14 mouse cellular contexts compared by ENCODE assay signal in genomic region chr8:65007616-65008015, GRCm38 (mm10). TPM values are rescaled to one million over a fixed set of nuclear protein-coding genes. Genes with fewer than 3 reads are reported as not detected.
DNase-seq lines count a peak whose midpoint lies in the region; ATAC-seq and TF ChIP-seq lines count a peak whose summit lies in the region.
"Not testable (repeated sequence)": the region's sequence is repeated elsewhere in the genome, so short reads cannot be mapped to it uniquely, and the experiment has no call there.
"Had no signal": no experiment of that assay in that cellular context is flagged by ENCODE, and none has a peak within 500 bp of the region (broad histone marks: within the 10 kb centered on the region; RNA-seq: fewer than 3 reads in every experiment).

No protein-coding gene starts in this region.

- H3K4me1 ChIP-seq in kidney, adult 2 months (ENCODE audit: control insufficient read depth, insufficient read depth, low read length); midbrain, embryonic 11.5 days (ENCODE audit: control insufficient read depth, insufficient read depth, low read length): not testable (repeated sequence)

- not testable (repeated sequence) for ATAC-seq in midbrain, embryonic 11.5 days (ENCODE audit: low FRiP score)

- H3K27me3 ChIP-seq in kidney, adult 2 months (replicated peaks; ENCODE audit: control insufficient read depth, insufficient read depth, low read length); midbrain, embryonic 11.5 days (ENCODE audit: control insufficient read depth, insufficient read depth, low read length): not testable (repeated sequence)

- not testable (repeated sequence) for H3K4me3 ChIP-seq in kidney, adult 2 months (ENCODE audit: insufficient read depth, low read depth, low read length); midbrain, embryonic 11.5 days (ENCODE audit: low read depth, low read length)

- H3K36me3 ChIP-seq in kidney, adult 2 months (ENCODE audit: control insufficient read depth, insufficient read depth, low read length); midbrain, embryonic 11.5 days (ENCODE audit: control insufficient read depth, insufficient read depth, low read length): not testable (repeated sequence)

- H3K9me3 ChIP-seq in midbrain, embryonic 11.5 days (ENCODE audit: control insufficient read depth, low read length) = not testable (repeated sequence)

- not testable (repeated sequence) for H3K9ac ChIP-seq in midbrain, embryonic 11.5 days (ENCODE audit: low read length)

- not testable (repeated sequence) for H3K4me2 ChIP-seq in midbrain, embryonic 11.5 days

- not testable (repeated sequence) for H3K27ac ChIP-seq in kidney, adult 2 months (ENCODE audit: insufficient read depth, low read depth, low read length); midbrain, embryonic 11.5 days (ENCODE audit: low read depth, low read length)

- not testable (repeated sequence) for TF ChIP-seq CTCF in kidney, adult 2 months (conservative IDR thresholded peaks at IDR 0.05; ENCODE audit: insufficient read depth, insufficient read length, low read depth, low read length)

- TF ChIP-seq POLR2A in kidney, adult 2 months (IDR thresholded peaks at IDR 0.05; ENCODE audit: low read depth, low read length) = not testable (repeated sequence)

- 52% methylated on average over 6 of the region's 6 CpGs for WGBS in kidney, adult 2 months
- WGBS in midbrain, embryonic 11.5 days = 84% methylated on average over 6 of the region's 6 CpGs

- peak; percentile 41 for DNase-seq in kidney, adult 11 months
- DNase-seq in kidney, adult 18-20 months = peak; percentile 16
- DNase-seq in kidney, adult 2 months = peak; percentile 71
- DNase-seq in kidney, adult 8-10 months = peak; percentile 30 to 40
- peak; percentile 71 for DNase-seq in kidney, adult 9 months
- peak; percentile 11 to 29 for DNase-seq in kidney, postnatal 36 days
- peak; percentile 26 for DNase-seq in midbrain, embryonic 11.5 days (ENCODE audit: low spot score, missing footprints)
- peak; percentile 27 for DNase-seq in yolk sac, embryonic 10.5 days (ENCODE audit: low spot score)

RNA-seq across cellular contexts. Expression of gene Trim61, which starts 10.7 kb away (rescaled TPM):
- 0.37 and 0.69 TPM in 2 replicates for polyA plus RNA-seq in kidney, adult 2 months (2012; rRNA removed)
- not detected in 2 replicates for polyA plus RNA-seq in midbrain, embryonic 11.5 days (2014; fragmentation: Nextera tagmentation; extraction: Ambion mirVana)
- polyA plus RNA-seq: activated CD4-positive, CD25-positive, alpha-beta regulatory T cell, adult 4 months; adrenal gland, adult 2 months; brain, embryonic 14.5 days; C2C12; CD4-positive, CD25-positive, alpha-beta regulatory T cell, adult 4 months; G1E had no signal

RNA-seq across cellular contexts. Expression of gene Trim60, which starts 10.8 kb away (rescaled TPM):
- 0.27 and 0.41 TPM in 2 replicates for polyA plus RNA-seq in kidney, adult 2 months (2012; rRNA removed)
- not detected in 2 replicates for polyA plus RNA-seq in midbrain, embryonic 11.5 days (2014; fragmentation: Nextera tagmentation; extraction: Ambion mirVana)
- polyA plus RNA-seq: activated CD4-positive, CD25-positive, alpha-beta regulatory T cell, adult 4 months; adrenal gland, adult 2 months; brain, embryonic 14.5 days; C2C12; CD4-positive, CD25-positive, alpha-beta regulatory T cell, adult 4 months; G1E had no signal

RNA-seq across cellular contexts. Expression of gene Trim75, which starts 20.0 kb away (rescaled TPM):
- 0.03 and 0.10 TPM in 2 replicates for polyA plus RNA-seq in kidney, adult 2 months (2012; rRNA removed)
- not detected in 2 replicates for polyA plus RNA-seq in midbrain, embryonic 11.5 days (2014; fragmentation: Nextera tagmentation; extraction: Ambion mirVana)
- polyA plus RNA-seq: adrenal gland, adult 2 months; brain, embryonic 14.5 days; CD4-positive, CD25-positive, alpha-beta regulatory T cell, adult 4 months; G1E had no signal

RNA-seq across cellular contexts. Expression of gene Apela, which starts 29.5 kb away (rescaled TPM):
- 79.9 and 119 TPM in 2 replicates for polyA plus RNA-seq in kidney, adult 2 months (2012; rRNA removed)
- polyA plus RNA-seq in midbrain, embryonic 11.5 days (2014; fragmentation: Nextera tagmentation; extraction: Ambion mirVana) = 1.3 and 2.3 TPM in 2 replicates
- polyA plus RNA-seq: activated CD4-positive, CD25-positive, alpha-beta regulatory T cell, adult 4 months; adrenal gland, adult 2 months; C2C12; CD4-positive, CD25-positive, alpha-beta regulatory T cell, adult 4 months; G1E had no signal

Comparison
In these comparisons a context has a peak if more than half of its experiments do, and no peak if none do; other contexts are left out.
1. DNase-seq: peak in every context shown above with its lines; median percentile 71 in kidney, adult 2 months; 71 in kidney, adult 9 months; 41 in kidney, adult 11 months; 35 in kidney, adult 8-10 months; 27 in yolk sac, embryonic 10.5 days; 26 in midbrain, embryonic 11.5 days; 20 in kidney, postnatal 36 days; 16 in kidney, adult 18-20 months.